Mouse (Mus musculus): ENCODE results near the gene Creb3l4. TPM values are rescaled to one million over a fixed set of nuclear protein-coding genes. Genes with fewer than 3 reads are reported as not detected.

Gene Creb3l4
- total RNA-seq, 2 experiments from 2014 or later, result not detected

- H3K27ac ChIP-seq, result no peak overlapping the region
- no peak for DNase-seq (ENCODE audit: low spot score in 2 of 2)
Observed at GRCm38 (mm10) chr3:90245406-90245805, 2.1 kb upstream of the Creb3l4 start.

GRCm38 (mm10) chr3:90241669-90242358 is 1.5 kb downstream of the Creb3l4 start:
- no peak for DNase-seq (ENCODE audit: low spot score in 2 of 2)
- no peak for TF ChIP-seq CTCF (conservative IDR thresholded peaks at IDR 0.05)

More at GRCm38 (mm10) chr3:90245406-90245805, 2.1 kb upstream of the Creb3l4 start:
- TF ChIP-seq CTCF (conservative IDR thresholded peaks at IDR 0.05), result no peak
- H3K4me3 ChIP-seq, result no peak overlapping the region

GRCm38 (mm10) chr3:90241251-90241650 is 2.1 kb downstream of the Creb3l4 start:
- H3K27ac ChIP-seq, result no peak overlapping the region
- TF ChIP-seq CTCF (conservative IDR thresholded peaks at IDR 0.05), result no peak
- H3K4me3 ChIP-seq, result no peak overlapping the region
- no peak for DNase-seq (ENCODE audit: low spot score in 2 of 2)

More at GRCm38 (mm10) chr3:90241669-90242358, 1.5 kb downstream of the Creb3l4 start:
- Histone ChIP-seq H3K27ac (no peak overlapping the region), H3K4me3 (no peak overlapping the region)

- peak; percentile 94 to 96 for DNase-seq (ENCODE audit: low spot score in 2 of 2)
- peak within 1 kb of the TSS; percentile 95 for H3K4me3 ChIP-seq
- peak within 1 kb of the TSS; percentile 93 for H3K27ac ChIP-seq
- peak; percentile 28 for TF ChIP-seq CTCF (conservative IDR thresholded peaks at IDR 0.05)
Observed at GRCm38 (mm10) chr3:90231507-90232333, 11.6 kb downstream of the Creb3l4 start, which contains the start of gene Jtb. TSS of gene Jtb (plus strand) at chr3:90231597.

- no peak for TF ChIP-seq CTCF (conservative IDR thresholded peaks at IDR 0.05)
- Histone ChIP-seq H3K4me3 (peak overlapping the region; percentile 95), H3K27ac (peak overlapping the region; percentile 93)
- no peak for DNase-seq (ENCODE audit: low spot score in 2 of 2)
Observed at GRCm38 (mm10) chr3:90231075-90231474, 12.2 kb downstream of the Creb3l4 start.

- Histone ChIP-seq H3K27ac (no peak overlapping the region), H3K4me3 (no peak overlapping the region)
- no peak for DNase-seq (ENCODE audit: low spot score in 2 of 2)
- TF ChIP-seq CTCF (conservative IDR thresholded peaks at IDR 0.05), result no peak
Observed at GRCm38 (mm10) chr3:90224331-90224730, 19.0 kb downstream of the Creb3l4 start.

GRCm38 (mm10) chr3:90222941-90223340 is 20.4 kb downstream of the Creb3l4 start:
- DNase-seq (ENCODE audit: low spot score in 2 of 2), result no peak
- Histone ChIP-seq H3K4me3 (no peak overlapping the region), H3K27ac (no peak overlapping the region)
- no peak for TF ChIP-seq CTCF (conservative IDR thresholded peaks at IDR 0.05)

- H3K27ac ChIP-seq, result no peak overlapping the region
Observed at GRCm38 (mm10) chr3:90222455-90222854, 20.9 kb downstream of the Creb3l4 start.

GRCm38 (mm10) chr3:90221123-90221522 is 22.2 kb downstream of the Creb3l4 start:
- TF ChIP-seq CTCF (conservative IDR thresholded peaks at IDR 0.05), result no peak

More at GRCm38 (mm10) chr3:90222455-90222854, 20.9 kb downstream of the Creb3l4 start:
- DNase-seq (ENCODE audit: low spot score in 2 of 2), result no peak
- TF ChIP-seq CTCF (conservative IDR thresholded peaks at IDR 0.05), result no peak
- no peak overlapping the region for H3K4me3 ChIP-seq

GRCm38 (mm10) chr3:90220531-90220951 is 22.8 kb downstream of the Creb3l4 start:
- Histone ChIP-seq H3K4me3 (peak overlapping the region; percentile 49), H3K27ac (peak overlapping the region; percentile 87)
- peak; percentile 32 to 34 for DNase-seq (ENCODE audit: low spot score in 2 of 2)
- no peak; the same call in 1 of the 2 replicates for TF ChIP-seq CTCF (conservative IDR thresholded peaks at IDR 0.05)

More at GRCm38 (mm10) chr3:90221123-90221522, 22.2 kb downstream of the Creb3l4 start:
- no peak for DNase-seq (ENCODE audit: low spot score in 2 of 2)
- Histone ChIP-seq H3K27ac (peak overlapping the region; percentile 87; the same call in 1 of the 2 replicates), H3K4me3 (peak overlapping the region; percentile 49; the same call in 1 of the 2 replicates)

GRCm38 (mm10) chr3:90220088-90220487 is 23.2 kb downstream of the Creb3l4 start:
- Histone ChIP-seq H3K27ac (peak overlapping the region; percentile 87), H3K4me3 (peak overlapping the region; percentile 49)
- TF ChIP-seq CTCF (conservative IDR thresholded peaks at IDR 0.05), result peak; percentile 88
- peak; percentile 56 to 62 for DNase-seq (ENCODE audit: low spot score in 2 of 2)

GRCm38 (mm10) chr3:90215825-90216380 is 27.4 kb downstream of the Creb3l4 start:
- DNase-seq (ENCODE audit: low spot score in 2 of 2), result no peak
- Histone ChIP-seq H3K27ac (no peak overlapping the region), H3K4me3 (no peak overlapping the region)
- TF ChIP-seq CTCF (conservative IDR thresholded peaks at IDR 0.05), result peak; percentile 55
